Mouse (Mus musculus) embryonic facial prominence, embryonic 13.5 days (tissue): ENCODE measurements around the gene Rad1. TPM values are rescaled to one million over a fixed set of nuclear protein-coding genes. Genes with fewer than 3 reads are reported as not detected.
"Not testable (repeated sequence)": the region's sequence is repeated elsewhere in the genome, so short reads cannot be mapped to it uniquely, and the experiment has no call there.

Experiments
- ATAC-seq: fragments of 200-750 bp; cut with Nextera tagmentation; 2 replicates; pipeline ENCODE4 v1.8.0; 2017; ENCODE audit warnings: low read depth; ENCODE audit not compliant: insufficient number of reproducible peaks, insufficient read depth, low FRiP score, low TSS enrichment
- H3K27ac ChIP-seq: fragments of 300-500 bp; sonication (generic); 2 replicates; pipeline ENCODE4 v1.5.1; 2015; ENCODE audit warnings: moderate library complexity, mild to moderate bottlenecking, inconsistent platforms
- H3K27me3 ChIP-seq: fragments of 300-500 bp; sonication (generic); 2 replicates; pipeline ENCODE4 v1.6.1; 2015; ENCODE audit warnings: mild to moderate bottlenecking, inconsistent platforms
- H3K36me3 ChIP-seq: fragments of 300-500 bp; sonication (generic); 2 replicates; pipeline ENCODE4 v1.6.1; 2015; ENCODE audit warnings: mild to moderate bottlenecking, inconsistent platforms
- H3K4me1 ChIP-seq: fragments of 300-500 bp; sonication (generic); 2 replicates; pipeline ENCODE4 v1.6.1; 2015; ENCODE audit warnings: inconsistent platforms
- H3K4me2 ChIP-seq: fragments of 300-500 bp; sonication (generic); 2 replicates; pipeline ENCODE4 v1.6.1; 2015; ENCODE audit warnings: moderate library complexity, mild to moderate bottlenecking, inconsistent platforms
- H3K4me3 ChIP-seq: fragments of 300-500 bp; sonication (generic); 2 replicates; pipeline ENCODE4 v1.5.1; 2015; ENCODE audit warnings: mild to moderate bottlenecking, inconsistent platforms
- H3K9ac ChIP-seq: fragments of 300-500 bp; sonication (generic); 2 replicates; pipeline ENCODE4 v1.6.1; 2015; ENCODE audit warnings: mild to moderate bottlenecking, inconsistent platforms
- H3K9me3 ChIP-seq: fragments of 300-500 bp; sonication (generic); 2 replicates; pipeline ENCODE4 v1.6.1; 2016; ENCODE audit warnings: inconsistent platforms
- WGBS: fragments of 180-500 bp; shearing (Covaris S2); methylation state at CpG from one replicate; pipeline ENCODE4 v1.1.7; 2015; ENCODE audit warnings: mixed read lengths; 5-methylcytosine and 5-hydroxymethylcytosine counted together
- polyA plus RNA-seq: library from polyadenylated mRNA; unstranded; fragments of >200 nt; fragmentation: Nextera tagmentation; extraction: Ambion mirVana; gene quantifications from 2 replicates; pipeline ENCODE4 v1.2.1, GENCODE M21; 2015

Gene Rad1
- polyA plus RNA-seq, 1 experiment from 2014 or later = 40.3 TPM

GRCm38 (mm10) chr15:10470151-10470831 is 15.5 kb upstream of the Rad1 start, which contains the start of gene Dnajc21:
TSS of gene Dnajc21 (minus strand) at chr15:10470516.
- Histone ChIP-seq H3K27me3 (no peaks in the 10 kb centered on the region), H3K36me3 (peaks cover 8% of the 10 kb centered on the region), H3K4me3 (peak within 1 kb of the TSS; percentile 84), H3K4me2 (peak within 1 kb of the TSS; percentile 86), H3K9ac (peak within 1 kb of the TSS; percentile 87), H3K4me1 (peaks cover 7% of the 10 kb centered on the region; the same call in 1 of the 2 replicates), H3K27ac (peak within 1 kb of the TSS; percentile 80), H3K9me3 (no peaks in the 10 kb centered on the region)
- under 1% methylated on average over 77 of the region's 87 CpGs for WGBS
- peak; percentile 94 for ATAC-seq

GRCm38 (mm10) chr15:10470941-10471340 is 14.9 kb upstream of the Rad1 start:
- WGBS = 17% methylated on average over 3 of the region's 3 CpGs

GRCm38 (mm10) chr15:10486365-10486839 is 584 bp downstream of the Rad1 start:
- Histone ChIP-seq H3K36me3 (peaks cover 18% of the 10 kb centered on the region), H3K4me1 (peaks cover 27% of the 10 kb centered on the region), H3K4me2 (peak overlapping the region; percentile 83), H3K27me3 (no peaks in the 10 kb centered on the region), H3K27ac (peak overlapping the region; percentile 73), H3K9me3 (no peaks in the 10 kb centered on the region), H3K9ac (peak overlapping the region; percentile 91), H3K4me3 (peak overlapping the region; percentile 85)
- 1% methylated on average over 18 of the region's 18 CpGs for WGBS
- 0 out of 2 replicates have a peak, but pooled peaks have one; percentile 48 for ATAC-seq

More at GRCm38 (mm10) chr15:10470941-10471340, 14.9 kb upstream of the Rad1 start:
- no peaks in the 10 kb centered on the region for H3K9me3 ChIP-seq
- H3K27me3 ChIP-seq = no peaks in the 10 kb centered on the region
- no peak for ATAC-seq
- H3K4me3 ChIP-seq = peak overlapping the region; percentile 84
- no peak overlapping the region for H3K27ac ChIP-seq
- peaks cover 7% of the 10 kb centered on the region; the same call in 1 of the 2 replicates for H3K4me1 ChIP-seq
- H3K4me2 ChIP-seq = peak overlapping the region; percentile 86
- H3K36me3 ChIP-seq = peaks cover 15% of the 10 kb centered on the region
- H3K9ac ChIP-seq = peak overlapping the region; percentile 87

GRCm38 (mm10) chr15:10487246-10487645 is 1.4 kb downstream of the Rad1 start:
- Histone ChIP-seq H3K36me3 (peaks cover 17% of the 10 kb centered on the region), H3K4me3 (peak overlapping the region; percentile 85), H3K9ac (no peak overlapping the region), H3K4me2 (peak overlapping the region; percentile 83), H3K4me1 (peaks cover 27% of the 10 kb centered on the region), H3K9me3 (no peaks in the 10 kb centered on the region), H3K27me3 (no peaks in the 10 kb centered on the region), H3K27ac (no peak overlapping the region)
- ATAC-seq = no peak
- 58% methylated on average over 2 of the region's 2 CpGs for WGBS

GRCm38 (mm10) chr15:10490101-10490500 is 4.3 kb downstream of the Rad1 start:
- Histone ChIP-seq H3K4me3 (no peak overlapping the region), H3K27me3 (no peaks in the 10 kb centered on the region), H3K9ac (no peak overlapping the region), H3K4me1 (peaks cover 18% of the 10 kb centered on the region), H3K9me3 (no peaks in the 10 kb centered on the region), H3K36me3 (peaks cover 24% of the 10 kb centered on the region), H3K27ac (no peak overlapping the region), H3K4me2 (no peak overlapping the region)
- ATAC-seq = no peak
- 64% methylated on average over 5 of the region's 5 CpGs for WGBS

GRCm38 (mm10) chr15:10495944-10496343 is 10.1 kb downstream of the Rad1 start:
- no peaks in the 10 kb centered on the region for H3K27me3 ChIP-seq
- no peak overlapping the region for H3K4me3 ChIP-seq
- H3K4me1 ChIP-seq = no peaks in the 10 kb centered on the region
- H3K9ac ChIP-seq = no peak overlapping the region
- WGBS = 92% methylated on average over 11 of the region's 11 CpGs
- H3K9me3 ChIP-seq = no peaks in the 10 kb centered on the region
- H3K4me2 ChIP-seq = no peak overlapping the region
- H3K36me3 ChIP-seq = peaks cover 31% of the 10 kb centered on the region
- ATAC-seq = no peak
- no peak overlapping the region for H3K27ac ChIP-seq

- H3K4me1 ChIP-seq, H3K9me3 ChIP-seq, H3K4me3 ChIP-seq, H3K4me2 ChIP-seq, H3K27me3 ChIP-seq, H3K27ac ChIP-seq, ATAC-seq, H3K9ac ChIP-seq: not testable (repeated sequence)
- peaks cover 31% of the 10 kb centered on the region for H3K36me3 ChIP-seq
- WGBS = 96% methylated on average over 1 of the region's 1 CpGs
Observed at GRCm38 (mm10) chr15:10496696-10497095, 10.9 kb downstream of the Rad1 start.

- ATAC-seq = no peak
- no peak overlapping the region for H3K4me3 ChIP-seq
- H3K27ac ChIP-seq = no peak overlapping the region
- no peaks in the 10 kb centered on the region for H3K4me1 ChIP-seq
- no peak overlapping the region for H3K4me2 ChIP-seq
- 81% methylated on average over 5 of the region's 5 CpGs for WGBS
- no peaks in the 10 kb centered on the region for H3K9me3 ChIP-seq
- peaks cover 7% of the 10 kb centered on the region for H3K36me3 ChIP-seq
- H3K27me3 ChIP-seq = no peaks in the 10 kb centered on the region
- no peak overlapping the region for H3K9ac ChIP-seq
Observed at GRCm38 (mm10) chr15:10499593-10499992, 13.8 kb downstream of the Rad1 start.

GRCm38 (mm10) chr15:10500035-10500434 is 14.2 kb downstream of the Rad1 start:
- WGBS = 77% methylated on average over 5 of the region's 5 CpGs
- H3K4me3 ChIP-seq = no peak overlapping the region
- H3K27me3 ChIP-seq = no peaks in the 10 kb centered on the region
- H3K9ac ChIP-seq = no peak overlapping the region
- no peak overlapping the region for H3K4me2 ChIP-seq
- H3K9me3 ChIP-seq = no peaks in the 10 kb centered on the region
- H3K27ac ChIP-seq = no peak overlapping the region
- no peaks in the 10 kb centered on the region for H3K4me1 ChIP-seq
- H3K36me3 ChIP-seq = peaks cover 7% of the 10 kb centered on the region
- no peak for ATAC-seq

- no peaks in the 10 kb centered on the region for H3K9me3 ChIP-seq
- H3K36me3 ChIP-seq = peaks cover 3% of the 10 kb centered on the region
- no peak overlapping the region for H3K4me3 ChIP-seq
- H3K27ac ChIP-seq = no peak overlapping the region
- no peak overlapping the region for H3K9ac ChIP-seq
- WGBS = 56% methylated on average over 11 of the region's 11 CpGs
- H3K4me1 ChIP-seq = peaks cover 3% of the 10 kb centered on the region
- no peaks in the 10 kb centered on the region for H3K27me3 ChIP-seq
- ATAC-seq = no peak
- no peak overlapping the region for H3K4me2 ChIP-seq
Observed at GRCm38 (mm10) chr15:10500838-10501719, 15.3 kb downstream of the Rad1 start.

- H3K27me3 ChIP-seq = no peaks in the 10 kb centered on the region
- H3K36me3 ChIP-seq = no peaks in the 10 kb centered on the region
- no peak overlapping the region for H3K27ac ChIP-seq
- H3K4me1 ChIP-seq = peaks cover 7% of the 10 kb centered on the region
- no peaks in the 10 kb centered on the region for H3K9me3 ChIP-seq
- WGBS = 22% methylated on average over 11 of the region's 11 CpGs
- no peak overlapping the region for H3K4me3 ChIP-seq
- ATAC-seq = no peak
- H3K4me2 ChIP-seq = peak overlapping the region; percentile 37
- peak overlapping the region; percentile 51; the same call in 1 of the 2 replicates for H3K9ac ChIP-seq
Observed at GRCm38 (mm10) chr15:10506099-10506498, 20.3 kb downstream of the Rad1 start.
